Mouse (Mus musculus) kidney, adult 8-10 months (tissue): ENCODE data around the gene Vcpkmt.
"Not testable (repeated sequence)": the region's sequence is repeated elsewhere in the genome, so short reads cannot be mapped to it uniquely, and the experiment has no call there.

Source experiments
- DNase-seq, 2 experiments: peaks; one replicate each; pipeline ENCODE4 v3.0.0; 2022

The Vcpkmt gene

GRCm38 (mm10) chr12:69582613-69583269 is at the start of gene Vcpkmt:
Vcpkmt (minus strand) TSS chr12:69583028.
- peak; percentile 84 to 85 for DNase-seq

GRCm38 (mm10) chr12:69618590-69618989 is 35.8 kb upstream of the Vcpkmt start:
- DNase-seq: not testable (repeated sequence)

GRCm38 (mm10) chr12:69604367-69604766 is 21.5 kb upstream of the Vcpkmt start:
- no peak for DNase-seq

- no peak for DNase-seq
Measured at GRCm38 (mm10) chr12:69597446-69597845, 14.6 kb upstream of the Vcpkmt start.

GRCm38 (mm10) chr12:69593130-69593529 is 10.3 kb upstream of the Vcpkmt start:
- no peak for DNase-seq

GRCm38 (mm10) chr12:69583270-69583629 is 422 bp upstream of the Vcpkmt start:
- no peak for DNase-seq

GRCm38 (mm10) chr12:69582216-69582612 is 614 bp downstream of the Vcpkmt start:
- DNase-seq: no peak

GRCm38 (mm10) chr12:69579623-69580022 is 3.2 kb downstream of the Vcpkmt start:
- DNase-seq: no peak

- DNase-seq: peak in 1 of 2 experiments; percentile 42
Measured at GRCm38 (mm10) chr12:69576120-69576627, 6.7 kb downstream of the Vcpkmt start.

- peak; percentile 73 to 89 for DNase-seq
Measured at GRCm38 (mm10) chr12:69573916-69574881, 8.6 kb downstream of the Vcpkmt start.

GRCm38 (mm10) chr12:69573271-69573670 is 9.6 kb downstream of the Vcpkmt start:
- no peak for DNase-seq

GRCm38 (mm10) chr12:69569926-69570325 is 12.9 kb downstream of the Vcpkmt start:
- DNase-seq: no peak

GRCm38 (mm10) chr12:69568266-69568665 is 14.6 kb downstream of the Vcpkmt start:
- DNase-seq: no peak

- not testable (repeated sequence) for DNase-seq
Measured at GRCm38 (mm10) chr12:69561006-69561405, 21.8 kb downstream of the Vcpkmt start.

- DNase-seq: peak; percentile 40 to 57
Measured at GRCm38 (mm10) chr12:69556221-69556861, 26.5 kb downstream of the Vcpkmt start.

- DNase-seq: no peak
Measured at GRCm38 (mm10) chr12:69545456-69546178, 37.2 kb downstream of the Vcpkmt start.

GRCm38 (mm10) chr12:69544994-69545393 is 37.8 kb downstream of the Vcpkmt start:
- DNase-seq: no peak

- no peak for DNase-seq
Measured at GRCm38 (mm10) chr12:69544562-69544961, 38.3 kb downstream of the Vcpkmt start.

- no peak for DNase-seq
Measured at GRCm38 (mm10) chr12:69542376-69542775, 40.5 kb downstream of the Vcpkmt start.

- DNase-seq: no peak
Measured at GRCm38 (mm10) chr12:69541663-69542062, 41.2 kb downstream of the Vcpkmt start.

- no peak for DNase-seq
Measured at GRCm38 (mm10) chr12:69539353-69539752, 43.5 kb downstream of the Vcpkmt start.

GRCm38 (mm10) chr12:69538362-69538950 is 44.4 kb downstream of the Vcpkmt start:
- DNase-seq: no peak
